Mouse (Mus musculus): ENCODE measurements at regions not wholly inside any gene's neighbourhood (a gene's known extent, or its start where the extent isn't known, plus 50 kb on each side); places are given as distances from the start of the nearest gene placed in this dataset.

DNA sequence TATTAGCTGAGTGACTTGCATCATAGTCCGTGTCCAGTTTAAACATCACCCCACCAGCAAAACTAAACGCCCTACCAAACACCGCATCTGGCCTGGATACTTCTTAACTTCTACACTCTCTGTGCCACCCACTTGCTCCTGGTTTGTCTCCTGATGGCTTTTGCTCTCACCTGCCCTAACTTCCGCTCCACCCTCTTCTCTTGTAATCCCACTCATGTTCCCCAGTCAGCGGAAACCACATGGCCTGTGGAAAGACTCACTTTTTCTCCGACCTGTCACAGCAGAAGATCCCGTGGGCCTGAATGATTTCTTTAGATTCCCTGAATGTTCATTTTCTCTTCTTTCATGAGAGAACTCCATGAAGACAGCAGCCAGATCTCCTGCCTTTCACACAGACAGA is 86.1 kb upstream of the Lgalsl start:
- intact Hi-C loops (cut with DNase I) = loop anchor here (2.0 to 10.0 kb wide), 4 partner anchors 40 to 538 kb away; no protein-coding TSS in a partner anchor
- no peak for DNase-seq

DNA sequence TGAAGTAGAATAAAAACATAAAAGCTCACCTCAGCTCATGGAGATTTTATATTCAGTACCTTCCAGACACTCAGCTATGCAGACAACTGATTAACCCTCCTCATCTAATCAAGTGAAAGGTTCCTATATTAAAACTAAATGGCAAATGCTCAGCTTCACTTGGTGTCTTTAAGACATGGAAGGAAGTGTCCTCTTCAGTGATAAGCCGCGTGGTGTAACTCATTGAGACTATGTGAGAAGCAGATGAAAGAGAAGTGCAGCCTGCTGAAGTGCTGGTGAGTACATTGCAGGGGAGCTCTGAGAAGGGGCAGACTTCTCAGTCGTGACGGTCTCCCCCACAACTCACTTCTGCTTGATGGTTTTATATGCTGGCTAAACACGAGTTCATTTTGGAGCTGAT is 86.6 kb upstream of the Lgalsl start:
- intact Hi-C loops (cut with DNase I) = loop anchor here (2.0 to 10.0 kb wide), 4 partner anchors 40 to 537 kb away; no protein-coding TSS in a partner anchor
- DNase-seq = no peak

DNA sequence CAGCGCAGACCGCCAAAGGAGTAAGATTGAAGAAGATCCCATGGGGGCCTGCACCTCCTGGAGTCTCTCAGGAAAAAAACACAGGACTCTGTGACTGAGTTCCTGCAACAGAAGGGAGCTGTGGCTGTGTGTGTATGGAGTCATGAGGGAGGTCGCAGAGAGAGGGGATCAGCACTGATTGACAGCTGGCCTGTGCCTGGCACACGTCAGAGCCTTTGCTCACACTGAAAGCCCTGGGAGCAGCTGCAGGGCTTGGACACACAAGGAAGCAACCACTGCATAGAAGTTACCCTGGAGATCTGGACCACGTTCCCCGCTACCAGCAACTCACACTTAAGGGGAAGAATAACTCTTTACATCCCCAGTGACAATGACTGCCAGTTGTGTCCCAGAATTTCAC is 92.3 kb upstream of the Lgalsl start:
- DNase-seq = no peak
- intact Hi-C loops (cut with DNase I) = no loop called here

DNA sequence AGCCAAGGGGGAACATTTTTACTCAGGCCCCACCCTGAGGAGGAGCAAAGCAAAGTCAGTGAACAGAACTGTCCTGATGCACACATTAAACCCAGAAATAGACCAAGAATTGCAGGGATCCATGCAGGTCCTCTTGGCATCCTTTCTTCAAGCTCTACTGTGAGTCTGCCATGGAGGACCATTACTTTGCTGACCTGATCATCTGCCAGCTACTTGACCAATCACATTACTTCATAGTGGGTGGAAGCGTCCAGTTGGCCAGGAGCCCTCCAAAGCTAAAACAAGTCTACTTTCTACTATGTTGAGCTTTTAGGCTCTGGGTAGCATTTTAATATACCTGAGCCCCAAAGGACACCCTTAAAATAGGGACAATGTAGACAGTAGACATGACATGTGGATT is 98.6 kb upstream of the Lgalsl start:
- peak in 1 of 2 experiments; percentile 26 for DNase-seq
- intact Hi-C loops (cut with DNase I) = no loop called here

DNA sequence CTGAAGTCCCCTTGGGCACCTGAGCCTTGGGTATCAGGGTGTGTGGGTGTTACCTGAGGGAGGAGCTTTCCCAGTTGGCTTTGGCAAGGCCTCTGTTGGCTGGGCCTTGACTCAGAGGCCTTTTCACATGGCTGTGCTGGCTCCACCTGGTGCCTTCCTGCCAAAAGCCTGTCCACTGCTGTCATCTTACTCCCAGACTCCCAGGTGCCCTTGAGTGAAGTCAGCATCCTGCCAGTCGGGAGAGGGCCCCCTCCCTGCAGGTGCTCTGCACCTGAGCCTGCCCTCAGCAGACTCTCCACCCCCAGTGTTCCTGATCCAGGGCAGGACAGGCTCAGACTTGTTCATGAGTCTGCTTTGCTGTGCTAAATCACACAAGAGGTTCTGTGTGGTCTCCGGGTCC is 99.2 kb upstream of the Lgalsl start:
- no peak for DNase-seq
- intact Hi-C loops (cut with DNase I) = no loop called here

DNA sequence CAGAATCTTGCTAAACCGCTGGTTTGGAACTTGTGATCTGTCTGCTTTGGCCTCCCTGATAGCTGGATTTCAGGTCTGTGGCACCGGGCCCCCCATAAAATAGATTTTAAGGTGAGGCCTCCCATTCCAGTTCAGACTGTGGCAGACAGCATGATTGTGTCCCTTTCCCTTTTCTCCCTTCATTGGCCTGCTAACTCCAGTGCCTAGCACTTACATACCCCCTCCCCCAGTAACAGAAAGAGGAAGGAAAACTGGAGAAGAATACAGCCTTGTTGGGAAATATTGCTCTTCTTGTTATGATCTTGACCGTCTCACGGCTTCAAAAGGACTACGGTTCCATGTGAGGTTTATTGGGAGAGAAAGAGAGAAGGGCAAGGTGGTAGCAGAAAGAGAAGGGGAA is 99.7 kb upstream of the Lgalsl start:
- intact Hi-C loops (cut with DNase I) = no loop called here
- no peak for DNase-seq

GRCm38 (mm10) chr11:20934191-20935062 is 103.6 kb upstream of the Lgalsl start:
- intact Hi-C loops (cut with DNase I) = no loop called here
- DNase-seq = no peak

DNA sequence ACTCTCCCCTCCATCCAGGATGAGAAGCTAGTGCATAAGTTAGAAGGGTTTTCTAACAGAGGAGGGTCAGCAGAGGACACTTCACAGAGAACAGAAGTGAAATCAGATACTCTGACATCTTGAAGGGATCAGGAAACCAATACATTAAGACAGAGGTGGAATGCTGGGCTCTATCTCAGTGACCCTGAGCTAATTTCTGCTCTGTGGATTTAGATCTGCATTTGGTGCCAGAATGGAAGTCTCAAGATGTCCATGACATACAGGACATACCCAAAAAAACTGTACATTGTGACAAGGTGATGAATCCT is 104.2 kb upstream of the Lgalsl start:
- intact Hi-C loops (cut with DNase I) = no loop called here
- no peak for DNase-seq

DNA sequence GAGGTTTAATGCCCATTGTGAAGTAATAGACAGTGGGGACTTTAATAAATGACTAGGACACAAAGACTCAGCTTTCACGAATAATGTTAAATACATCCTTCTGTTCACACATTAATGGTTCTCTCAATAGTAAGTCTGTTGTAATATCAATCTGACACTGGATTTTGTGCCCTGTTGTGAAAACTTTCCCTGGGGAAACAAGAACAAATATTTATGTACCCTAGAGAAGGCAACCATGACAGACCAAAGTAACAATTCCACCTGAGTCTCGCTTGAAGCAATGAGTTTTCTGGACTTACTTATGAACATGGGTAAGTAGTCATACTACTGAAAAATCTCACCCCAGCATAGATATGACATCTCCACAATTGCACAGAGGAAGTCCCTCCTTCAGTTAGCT is 105.1 kb upstream of the Lgalsl start:
- intact Hi-C loops (cut with DNase I) = no loop called here

DNA sequence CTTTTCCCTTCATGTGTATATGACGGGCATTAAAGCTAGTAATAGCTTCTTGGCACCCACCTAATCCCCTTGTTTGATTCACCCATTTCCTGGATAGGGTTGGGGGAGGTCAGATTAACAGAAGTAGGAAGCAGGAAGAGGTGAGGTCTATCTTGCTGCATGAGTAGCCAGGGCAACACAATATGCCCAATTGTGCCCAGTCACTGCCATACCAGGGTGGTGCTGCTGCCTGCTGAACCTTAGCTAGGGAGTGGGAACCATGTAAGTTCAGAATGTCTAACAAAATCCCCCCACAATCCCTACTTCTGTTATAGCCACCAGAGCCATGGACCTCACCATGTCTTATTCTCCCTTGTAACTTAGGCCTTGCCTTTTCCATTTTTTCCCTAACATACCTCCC is 106.1 kb upstream of the Lgalsl start:
- intact Hi-C loops (cut with DNase I) = no loop called here
- DNase-seq = no peak

More for the DNA sequence above, 105.1 kb upstream of the Lgalsl start:
- DNase-seq = no peak

- intact Hi-C loops (cut with DNase I) = no loop called here
- DNase-seq = no peak
Measured at GRCm38 (mm10) chr11:20937942-20938341, 107.1 kb upstream of the Lgalsl start.

DNA sequence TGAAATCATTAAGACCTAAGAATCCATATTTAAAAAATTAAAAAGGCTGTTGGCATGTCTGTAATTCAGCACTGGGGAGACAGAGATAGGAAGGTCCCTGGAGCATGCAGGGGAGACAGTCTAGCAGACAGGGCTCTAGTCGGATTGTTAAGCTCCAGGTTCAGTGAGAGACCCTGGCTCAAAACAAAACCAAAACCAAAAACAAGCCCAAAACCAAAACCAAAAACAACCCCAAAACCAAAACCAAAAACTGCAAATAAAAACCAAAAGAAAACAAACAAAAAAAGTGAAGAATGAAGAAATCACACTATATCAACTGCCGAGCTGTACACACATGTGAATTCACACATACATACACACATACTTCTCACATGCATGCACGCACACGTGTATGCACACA is 108.8 kb upstream of the Lgalsl start:
- intact Hi-C loops (cut with DNase I) = no loop called here
- DNase-seq = no peak

DNA sequence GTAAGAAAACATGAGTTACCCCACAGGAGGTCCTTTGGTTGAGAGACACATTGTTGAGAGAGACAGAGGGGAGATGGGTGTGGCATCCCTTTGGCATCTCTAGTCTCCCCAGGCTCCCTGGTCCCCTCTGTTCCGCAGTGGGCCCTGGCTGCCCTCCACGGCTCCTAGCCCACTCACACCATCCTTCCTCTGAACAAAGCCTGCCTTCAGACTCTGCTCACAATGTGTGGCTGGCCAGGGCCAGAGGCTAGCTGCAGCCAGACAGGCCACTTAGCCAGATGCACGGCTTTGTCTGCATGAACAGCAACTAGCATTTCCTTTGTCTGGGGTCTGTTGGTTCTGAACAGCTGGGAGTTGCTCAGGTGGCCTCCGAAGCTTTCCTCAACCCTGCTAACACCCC is 110.7 kb upstream of the Lgalsl start:
- intact Hi-C loops (cut with DNase I) = no loop called here
- peak; percentile 48 to 53 for DNase-seq

DNA sequence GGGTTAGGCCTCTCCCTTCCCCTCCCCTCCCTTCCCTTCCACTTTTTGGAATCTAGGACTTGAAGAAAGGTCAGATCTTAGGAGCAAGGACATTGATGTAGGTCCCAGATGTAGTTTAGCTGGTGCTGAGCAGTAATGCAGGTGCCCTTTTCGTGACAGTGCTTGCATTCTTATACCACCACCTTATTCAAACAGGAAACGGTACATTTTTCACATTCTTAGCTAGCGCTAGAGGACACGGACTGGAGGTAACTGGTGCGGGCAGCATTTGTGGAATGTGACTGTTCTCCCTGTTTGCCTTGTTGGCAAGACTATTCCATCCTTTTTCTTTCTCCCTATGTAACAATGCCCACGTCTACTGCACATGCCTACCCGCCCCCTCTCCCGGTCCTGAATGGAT is 124.7 kb upstream of the Lgalsl start:
- DNase-seq = no peak
- intact Hi-C loops (cut with DNase I) = loop anchor here (5.0 kb wide), 1 partner anchor 38 kb away; no protein-coding TSS in a partner anchor

DNA sequence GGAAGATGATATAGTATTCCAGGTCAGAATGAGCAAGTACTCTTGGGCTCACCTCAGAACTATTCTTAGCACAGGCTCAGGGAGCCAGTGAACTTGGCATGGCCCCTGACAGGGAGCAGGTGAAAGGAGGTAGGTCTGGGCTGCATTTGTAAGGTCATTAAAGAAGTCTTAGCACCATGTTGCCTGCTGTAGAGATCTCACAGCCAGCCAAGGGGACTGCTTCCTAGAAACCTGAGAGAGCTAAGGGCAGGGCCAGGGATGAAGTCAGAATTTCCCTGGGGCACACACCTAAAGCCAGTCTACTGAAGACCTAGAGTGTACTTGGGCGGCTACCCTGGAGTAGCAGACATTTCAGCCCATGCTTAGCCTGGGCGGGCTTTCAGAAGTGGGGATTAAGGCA is 126.9 kb upstream of the Lgalsl start:
- peak in 1 of 2 experiments; percentile 5 for DNase-seq
- intact Hi-C loops (cut with DNase I) = loop anchor here (5.0 kb wide), 1 partner anchor 40 kb away; no protein-coding TSS in a partner anchor

DNA sequence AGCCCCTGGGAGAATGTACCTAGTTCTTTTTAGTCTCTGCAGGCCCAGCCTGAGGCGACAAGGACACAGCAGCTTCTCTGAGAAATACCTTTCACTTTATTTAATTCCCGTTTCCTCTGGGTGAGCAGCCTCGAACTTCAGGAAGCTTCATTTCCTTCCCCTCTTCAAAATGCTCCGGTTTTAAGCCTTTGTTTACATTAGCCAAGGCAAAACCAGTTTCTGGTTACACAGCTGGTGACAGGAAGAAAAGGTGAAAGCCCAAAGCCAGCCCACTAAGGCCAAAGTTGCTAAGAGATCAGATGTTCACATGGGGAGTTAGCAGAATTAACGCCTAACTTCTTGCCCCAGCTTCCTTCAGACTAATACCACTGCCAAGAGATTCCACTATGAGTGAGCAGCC is 127.4 kb upstream of the Lgalsl start:
- intact Hi-C loops (cut with DNase I) = loop anchor here (5.0 kb wide), 1 partner anchor 41 kb away; no protein-coding TSS in a partner anchor
- DNase-seq = peak; percentile 23 to 31

GRCm38 (mm10) chr11:20960066-20960465 is 129.2 kb upstream of the Lgalsl start:
- intact Hi-C loops (cut with DNase I) = no loop called here
- DNase-seq = no peak

DNA sequence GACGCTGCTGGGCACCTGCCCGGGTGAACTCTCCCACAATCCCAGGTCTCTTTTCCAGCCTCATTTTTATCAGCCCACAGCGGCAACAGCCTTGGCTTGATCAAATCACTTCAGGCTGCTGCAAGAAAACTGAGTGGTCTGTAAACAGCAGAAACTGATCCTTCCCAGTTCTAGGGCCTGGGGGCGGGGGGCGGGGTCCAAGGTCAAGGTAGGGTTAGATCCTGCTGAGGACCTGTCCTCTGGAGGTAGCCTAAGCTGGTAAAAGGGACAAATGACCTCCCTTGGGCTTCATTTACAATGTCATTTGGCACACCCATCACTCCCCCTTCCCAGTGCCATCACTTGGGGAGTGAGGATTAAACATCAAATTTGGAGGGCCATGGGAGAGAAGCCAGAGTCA is 129.9 kb upstream of the Lgalsl start:
- intact Hi-C loops (cut with DNase I) = no loop called here
- no peak for DNase-seq

DNA sequence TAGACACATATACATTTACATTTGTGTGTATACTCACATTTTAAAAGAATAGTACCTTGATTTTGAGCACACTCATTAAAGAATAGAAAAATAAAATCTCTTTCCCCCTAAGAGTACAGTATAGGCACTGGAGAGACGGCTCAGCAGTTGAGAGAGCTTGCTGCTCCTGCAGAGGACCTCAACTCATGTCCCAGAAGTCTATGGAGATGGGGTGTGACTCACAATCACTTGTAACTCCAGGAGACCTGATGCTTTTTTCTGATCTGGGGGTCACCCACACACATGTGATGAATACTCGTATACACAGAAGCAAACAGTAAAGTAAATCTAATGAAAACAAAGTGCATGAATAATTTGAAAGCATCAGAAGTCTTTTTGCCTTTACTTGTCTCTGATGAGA is 129.5 kb upstream of the Peli1 start:
- intact Hi-C loops (cut with DNase I) = no loop called here
- DNase-seq = no peak

DNA sequence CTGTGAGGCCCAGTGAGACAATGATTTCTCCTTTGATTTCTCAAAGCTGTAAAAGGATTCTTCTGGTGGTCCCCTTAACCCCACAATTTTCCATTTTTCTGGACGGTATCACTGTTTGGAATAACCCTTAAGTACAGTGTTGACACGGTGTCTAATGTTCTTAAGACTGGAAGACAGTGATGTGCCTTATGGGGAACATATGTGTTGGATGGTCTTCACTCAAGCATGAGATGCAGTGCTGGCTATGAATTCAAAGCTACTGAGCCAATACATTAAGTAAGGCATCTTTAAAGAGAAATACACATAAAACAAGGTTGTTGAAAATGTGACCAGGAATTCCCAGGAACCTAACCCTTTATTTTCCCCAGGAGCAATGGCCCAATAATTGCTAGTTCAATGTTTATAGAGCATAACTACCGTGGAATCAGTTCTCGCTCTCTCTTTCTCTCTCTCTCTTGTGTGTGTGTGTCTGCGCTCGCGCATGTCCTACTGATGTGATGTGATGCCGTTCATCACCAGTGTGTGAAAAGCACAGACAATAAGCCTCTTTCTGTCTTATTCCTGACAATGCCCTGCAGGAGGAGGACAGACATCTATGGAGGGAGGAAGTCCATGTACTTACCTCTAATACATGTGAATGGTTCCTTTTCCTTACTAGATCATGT is 125.4 kb upstream of the Peli1 start:
- no peak for DNase-seq
- intact Hi-C loops (cut with DNase I) = no loop called here

DNA sequence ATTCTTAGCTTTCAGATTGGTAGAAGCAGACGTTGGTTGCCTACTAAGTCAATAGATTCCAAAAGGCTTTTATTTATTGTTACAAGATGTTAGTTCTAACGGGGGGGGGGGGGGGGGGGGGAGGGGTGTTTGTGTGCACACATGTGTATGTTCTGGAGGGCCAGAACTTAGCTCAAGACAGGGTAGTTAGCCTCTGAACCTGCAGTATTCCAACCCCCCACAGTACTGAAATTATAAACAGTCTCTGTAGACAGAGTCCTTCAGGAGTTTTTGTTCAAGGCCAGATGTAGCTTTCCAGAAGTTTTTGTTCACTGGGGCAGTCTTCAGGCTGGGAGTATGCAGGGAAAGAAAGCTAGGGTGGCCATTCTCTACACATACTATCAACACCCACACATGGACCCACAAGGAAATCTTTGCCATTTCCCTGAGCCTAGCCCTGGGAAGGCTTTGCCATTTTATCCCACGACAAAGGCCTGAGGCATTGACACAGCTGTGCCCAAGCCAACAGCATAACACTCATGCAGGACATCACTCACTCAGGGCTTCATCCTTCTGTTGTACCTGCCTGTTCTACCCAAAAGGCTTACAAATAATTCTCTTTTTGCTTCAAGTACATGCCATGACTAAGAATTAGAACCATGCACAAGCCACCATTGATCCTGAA is 123.6 kb upstream of the Peli1 start:
- no peak for DNase-seq
- intact Hi-C loops (cut with DNase I) = no loop called here

DNA sequence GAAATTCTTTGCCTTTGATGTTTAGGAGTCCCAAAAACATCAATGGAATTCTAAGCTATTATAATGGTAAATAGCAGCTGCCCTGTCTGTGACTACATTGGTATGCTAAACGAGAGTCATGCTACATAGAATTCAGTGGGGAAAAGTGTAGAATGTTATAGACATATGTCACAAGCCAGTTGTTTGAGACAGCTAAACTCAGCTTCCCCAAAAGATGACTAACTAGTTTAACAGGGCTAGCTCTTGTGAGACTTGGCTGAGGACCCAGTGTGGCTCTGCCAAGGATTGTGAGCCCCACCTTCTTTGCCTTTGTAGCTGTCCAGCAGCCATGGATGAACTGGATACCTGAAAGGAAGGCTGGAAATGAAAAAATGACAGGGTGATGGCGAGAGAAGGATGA is 122.8 kb upstream of the Peli1 start:
- no peak for DNase-seq
- intact Hi-C loops (cut with DNase I) = no loop called here
